Mouse (Mus musculus) gastrocnemius, postnatal 36 days (tissue): ENCODE measurements around the gene Tuba1b. TPM values are rescaled to one million over a fixed set of nuclear protein-coding genes. Genes with fewer than 3 reads are reported as not detected.

Experiments used
- DNase-seq, 2 experiments: peaks; one replicate each; pipeline ENCODE4 v3.0.0; 2022
- intact Hi-C: fragments of 180-260 bp; cut with DNase I; formaldehyde crosslinking; loops from one replicate; pipeline ENCODE4 v1.15.1; 2025
- total RNA-seq, 2 experiments: library from RNA; stranded (reverse); gene quantifications; 2 replicates each; pipeline ENCODE4 v1.2.3; 2021

Tuba1b gene
- total RNA-seq, 2 experiments from 2014 or later, result 21.8 to 23.2 TPM

- DNase-seq, result no peak
- intact Hi-C loops, result loop anchor here (5.0 kb wide), 1 partner anchor 97 kb away; no protein-coding TSS in a partner anchor
These were observed 39.4 kb downstream of the Tuba1b start for GRCm38 (mm10) chr15:98894746-98895634.

- intact Hi-C loops, result loop anchor here (5.0 kb wide), 1 partner anchor 98 kb away; no protein-coding TSS in a partner anchor
- DNase-seq, result peak in 1 of 2 experiments; percentile 38
These were observed 40.2 kb downstream of the Tuba1b start, which contains the start of gene Rhebl1 for GRCm38 (mm10) chr15:98893940-98894745. Rhebl1 (minus strand) TSS chr15:98894540.

GRCm38 (mm10) chr15:98893036-98893435, 41.3 kb downstream of the Tuba1b start:
- intact Hi-C loops, result loop anchor here (5.0 kb wide), 1 partner anchor 99 kb away; no protein-coding TSS in a partner anchor
- DNase-seq, result no peak

GRCm38 (mm10) chr15:98891907-98892606, 42.3 kb downstream of the Tuba1b start:
- DNase-seq, result peak in 1 of 2 experiments; percentile 37
- intact Hi-C loops, result loop anchor here (1.0 to 5.0 kb wide), 2 partner anchors 36 to 100 kb away; no protein-coding TSS in a partner anchor

- DNase-seq, result no peak
- intact Hi-C loops, result loop anchor here (5.0 kb wide), 1 partner anchor 101 kb away; no protein-coding TSS in a partner anchor
These were observed 43.1 kb downstream of the Tuba1b start for GRCm38 (mm10) chr15:98891198-98891742.

- intact Hi-C loops, result no loop called here
These were observed 46.8 kb downstream of the Tuba1b start for GRCm38 (mm10) chr15:98887526-98887925.

GRCm38 (mm10) chr15:98886667-98887387, 47.5 kb downstream of the Tuba1b start:
- DNase-seq, result no peak
- intact Hi-C loops, result no loop called here

More at GRCm38 (mm10) chr15:98887526-98887925, 46.8 kb downstream of the Tuba1b start:
- DNase-seq, result no peak

GRCm38 (mm10) chr15:98884106-98884505, 50.3 kb downstream of the Tuba1b start:
- DNase-seq, result no peak
- intact Hi-C loops, result loop anchor here (5.0 kb wide), 1 partner anchor 33 kb away; the partner anchor contains the start of gene Lmbr1l

GRCm38 (mm10) chr15:98883661-98884060, 50.7 kb downstream of the Tuba1b start:
- intact Hi-C loops, result loop anchor here (5.0 kb wide), 1 partner anchor 34 kb away; the partner anchor contains the start of gene Lmbr1l

GRCm38 (mm10) chr15:98881656-98882008, 52.7 kb downstream of the Tuba1b start:
- intact Hi-C loops, result loop anchor here (5.0 kb wide), 1 partner anchor 36 kb away; the partner anchor contains the start of gene Lmbr1l
- no peak for DNase-seq

More at GRCm38 (mm10) chr15:98883661-98884060, 50.7 kb downstream of the Tuba1b start:
- DNase-seq, result no peak

Other genes starting within 250 kb of the Tuba1b start
- gene Ccdc65, start 226.4 kb downstream of the Tuba1b start, total RNA-seq, result not detected
- 1 to 10 TPM; 1.4 to 1.7 TPM for gene Fkbp11, start 206.4 kb downstream of the Tuba1b start, total RNA-seq
- 1 to 10 TPM; 7.4 to 8.2 TPM for gene Arf3, start 171.4 kb downstream of the Tuba1b start, total RNA-seq
- under 1 TPM; 0.69 to 0.87 TPM for gene Wnt10b, start 156.4 kb downstream of the Tuba1b start, total RNA-seq
- gene Wnt1, start 144.7 kb downstream of the Tuba1b start, total RNA-seq, result not detected
- under 1 TPM; 0.28 to 0.96 TPM for gene Ddn, start 125.1 kb downstream of the Tuba1b start, total RNA-seq
- 10 to 100 TPM; 39.3 to 50.3 TPM for gene Prkag1, start 103.0 kb downstream of the Tuba1b start, total RNA-seq
- gene Kmt2d, start 63.4 kb downstream of the Tuba1b start, total RNA-seq, result 10 to 100 TPM; 42.7 to 46.4 TPM
- 1 to 10 TPM; 1.9 to 3.1 TPM for gene Rhebl1, start 40.0 kb downstream of the Tuba1b start, total RNA-seq
- gene Dhh, start 36.0 kb downstream of the Tuba1b start, total RNA-seq, result under 1 TPM; 0.41 to 0.96 TPM
- 1 to 10 TPM; 6.3 to 7.6 TPM for gene Lmbr1l, start 16.3 kb downstream of the Tuba1b start, total RNA-seq
- gene Gm49450, start 19.0 kb upstream of the Tuba1b start, total RNA-seq, result not detected
- 10 to 100 TPM; 27.6 to 30.1 TPM for gene Tuba1a, start 19.1 kb upstream of the Tuba1b start, total RNA-seq
- gene Tuba1c, start 95.3 kb upstream of the Tuba1b start, total RNA-seq, result 1 to 10 TPM; 8.2 to 9.4 TPM
- 1 to 10 TPM in 1 of 2 experiments, under 1 TPM in 1; 0.42 to 1.2 TPM for gene Prph, start 120.6 kb upstream of the Tuba1b start, total RNA-seq
- under 1 TPM; 0.62 to 0.69 TPM for gene Troap, start 140.0 kb upstream of the Tuba1b start, total RNA-seq
- not detected for gene C1ql4, start 153.3 kb upstream of the Tuba1b start, total RNA-seq
- under 1 TPM in 1 of 2 experiments, not detected in 1; 0.27 TPM for gene Dnajc22, start 158.6 kb upstream of the Tuba1b start, total RNA-seq
- gene Spats2, start 191.4 kb upstream of the Tuba1b start, total RNA-seq, result 1 to 10 TPM; 3.8 to 3.9 TPM